ENCODE assay signal across 8 mouse cellular contexts in genomic region chr5:100108866-100109265, GRCm38 (mm10). TPM values are rescaled to one million over a fixed set of nuclear protein-coding genes. Genes with fewer than 3 reads are reported as not detected.
A peak's percentile ranks its signal among the peaks of the same experiment; 100 is the strongest.
DNase-seq lines count a peak whose midpoint lies in the region; ATAC-seq lines count a peak whose summit lies in the region.

No protein-coding gene starts in this region.

- no peaks in the 10 kb centered on the region for H3K4me1 ChIP-seq in heart, embryonic 11.5 days (ENCODE audit: control insufficient read depth, insufficient read depth, low read length)
- H3K4me1 ChIP-seq in midbrain, embryonic 14.5 days (ENCODE audit: control insufficient read depth, insufficient read depth, low read length) = no peaks in the 10 kb centered on the region

- no peak overlapping the region for H3K4me3 ChIP-seq in heart, embryonic 11.5 days (ENCODE audit: low read depth, low read length)
- H3K4me3 ChIP-seq in midbrain, embryonic 14.5 days (replicated peaks; ENCODE audit: low read depth, low read length) = no peak overlapping the region

- no peaks in the 10 kb centered on the region for H3K27me3 ChIP-seq in heart, embryonic 11.5 days (ENCODE audit: control insufficient read depth, insufficient read depth, low read length)
- no peaks in the 10 kb centered on the region for H3K27me3 ChIP-seq in midbrain, embryonic 14.5 days (ENCODE audit: control insufficient read depth, insufficient read depth, low read length)

- no peaks in the 10 kb centered on the region for H3K9me3 ChIP-seq in heart, embryonic 11.5 days (replicated peaks; ENCODE audit: control insufficient read depth, low read length)
- no peaks in the 10 kb centered on the region for H3K9me3 ChIP-seq in midbrain, embryonic 14.5 days (ENCODE audit: control insufficient read depth, low read length)

- no peak for ATAC-seq in heart, embryonic 11.5 days (replicated peaks; ENCODE audit: insufficient number of reproducible peaks, low FRiP score, low TSS enrichment)
- peak; percentile 66; the same call in 1 of the 2 replicates for ATAC-seq in midbrain, embryonic 14.5 days (ENCODE audit: low FRiP score, low TSS enrichment)
- no peak for ATAC-seq in megakaryocyte progenitor cell, adult 5-6 weeks (replicated peaks; ENCODE audit: poor library complexity)

- no peaks in the 10 kb centered on the region for H3K36me3 ChIP-seq in heart, embryonic 11.5 days (ENCODE audit: control insufficient read depth, insufficient read depth, low read length)
- no peaks in the 10 kb centered on the region for H3K36me3 ChIP-seq in midbrain, embryonic 14.5 days (ENCODE audit: control insufficient read depth, insufficient read depth, low read length)

- H3K27ac ChIP-seq in heart, embryonic 11.5 days (ENCODE audit: low read depth, low read length) = no peak overlapping the region
- no peak overlapping the region for H3K27ac ChIP-seq in midbrain, embryonic 14.5 days (replicated peaks; ENCODE audit: low read depth, low read length)

- peak; percentile 86 for DNase-seq in heart, adult 11 months
- DNase-seq in cerebellum, postnatal 25 days = peak; percentile 75 to 84
- peak; percentile 68 to 74 for DNase-seq in layer of hippocampus, postnatal 10 days (ENCODE audit: low spot score in 2 of 2)
- DNase-seq in midbrain, embryonic 14.5 days = peak; percentile 60
- DNase-seq in natural killer cell, adult 2 months (ENCODE audit: low spot score in 2 of 2) = no peak
- no peak for DNase-seq in urinary bladder, postnatal 25 days (ENCODE audit: low spot score)

- WGBS in heart, embryonic 11.5 days (ENCODE audit: insufficient replicate concordance) = 77% methylated on average over 9 of the region's 9 CpGs
- WGBS in midbrain, embryonic 14.5 days = 75% methylated on average over 9 of the region's 9 CpGs

- H3K9ac ChIP-seq in heart, embryonic 11.5 days (ENCODE audit: low read depth, low read length) = no peak overlapping the region
- H3K9ac ChIP-seq in midbrain, embryonic 14.5 days (replicated peaks; ENCODE audit: low read length) = no peak overlapping the region

- H3K4me2 ChIP-seq in heart, embryonic 11.5 days = no peak overlapping the region
- no peak overlapping the region for H3K4me2 ChIP-seq in midbrain, embryonic 14.5 days (ENCODE audit: low read length)

RNA-seq across cellular contexts. Expression of gene Tmem150c, which starts 50.7 kb away (rescaled TPM):
- polyA plus RNA-seq in heart, embryonic 11.5 days (2014; fragmentation: Nextera tagmentation; extraction: Ambion mirVana) = 0.54 and 1.0 TPM in 2 replicates
- total RNA-seq in layer of hippocampus, postnatal 10 days (2021) = 10 to 100 TPM; 69.3 to 71.6 TPM
- polyA plus RNA-seq in midbrain, embryonic 14.5 days (2014; fragmentation: Nextera tagmentation; extraction: Ambion mirVana) = 20.0 and 23.6 TPM in 2 replicates
- total RNA-seq in megakaryocyte progenitor cell, adult 5-6 weeks (2015) = not detected in 2 replicates
- total RNA-seq in megakaryocyte progenitor cell, adult 5-6 weeks (2017) = not detected in 2 replicates

Comparison
In these comparisons a context has a peak if more than half of its experiments do, and no peak if none do; other contexts are left out.
1. DNase-seq: peak in heart, adult 11 months (single experiment), cerebellum, postnatal 25 days (2 of 2), layer of hippocampus, postnatal 10 days (2 of 2) and midbrain, embryonic 14.5 days (single experiment); none in natural killer cell, adult 2 months (0 of 2) and urinary bladder, postnatal 25 days (single experiment).
2. RNA of gene Tmem150c, which starts 50.7 kb away (total RNA-seq): 69.3 to 71.6 TPM in layer of hippocampus, postnatal 10 days; not detected in megakaryocyte progenitor cell, adult 5-6 weeks; every median in the first group is over 10 times any median in the second.